Mouse (Mus musculus) cerebellum, postnatal 36 days (tissue): ENCODE data around the gene Mthfsd.

ENCODE experiments used
- DNase-seq, 2 experiments: peaks; one replicate each; pipeline ENCODE4 v3.0.0; 2021 to 2022; ENCODE audit warnings: mixed read lengths in 2 of 2

Gene Mthfsd

DNA sequence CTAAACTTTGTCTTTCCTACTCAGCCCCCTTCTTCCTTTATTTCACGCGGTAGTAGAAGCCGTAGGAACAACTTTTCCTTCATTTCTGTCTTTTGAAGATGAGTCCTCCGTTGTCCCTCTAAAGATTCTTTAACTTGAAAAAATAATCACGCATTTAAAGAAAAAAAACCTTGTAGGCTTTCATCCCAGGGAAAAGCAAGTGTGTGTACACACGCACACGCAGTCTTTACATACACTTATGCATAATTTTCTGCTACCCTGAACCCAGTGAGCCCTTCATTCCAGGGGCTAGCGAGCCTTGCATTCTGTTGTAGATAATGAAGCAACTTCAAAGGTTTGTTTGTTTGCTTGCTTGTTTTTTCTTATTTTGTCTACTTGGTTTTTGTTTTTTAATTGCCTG, 19.9 kb downstream of the Mthfsd start:
- DNase-seq, result no peak

- no peak for DNase-seq
Measured at GRCm38 (mm10) chr8:121086004-121086900, 21.9 kb downstream of the Mthfsd start.

GRCm38 (mm10) chr8:121085561-121085960, 22.6 kb downstream of the Mthfsd start:
- DNase-seq, result no peak

DNA sequence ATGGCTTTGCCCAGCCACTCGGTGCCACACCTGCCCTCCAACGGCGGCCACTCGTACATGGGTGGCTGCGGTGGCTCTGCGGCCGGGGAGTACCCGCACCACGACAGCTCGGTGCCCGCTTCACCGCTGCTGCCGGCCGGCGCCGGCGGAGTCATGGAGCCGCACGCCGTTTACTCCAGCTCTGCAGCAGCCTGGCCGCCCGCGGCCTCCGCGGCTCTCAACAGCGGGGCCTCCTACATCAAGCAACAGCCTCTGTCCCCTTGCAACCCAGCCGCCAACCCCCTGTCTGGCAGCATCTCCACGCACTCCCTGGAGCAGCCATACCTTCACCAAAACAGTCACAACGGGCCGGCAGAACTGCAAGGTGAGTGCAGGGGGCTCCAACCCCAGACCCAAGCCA, 23.2 kb downstream of the Mthfsd start:
- no peak for DNase-seq

DNA sequence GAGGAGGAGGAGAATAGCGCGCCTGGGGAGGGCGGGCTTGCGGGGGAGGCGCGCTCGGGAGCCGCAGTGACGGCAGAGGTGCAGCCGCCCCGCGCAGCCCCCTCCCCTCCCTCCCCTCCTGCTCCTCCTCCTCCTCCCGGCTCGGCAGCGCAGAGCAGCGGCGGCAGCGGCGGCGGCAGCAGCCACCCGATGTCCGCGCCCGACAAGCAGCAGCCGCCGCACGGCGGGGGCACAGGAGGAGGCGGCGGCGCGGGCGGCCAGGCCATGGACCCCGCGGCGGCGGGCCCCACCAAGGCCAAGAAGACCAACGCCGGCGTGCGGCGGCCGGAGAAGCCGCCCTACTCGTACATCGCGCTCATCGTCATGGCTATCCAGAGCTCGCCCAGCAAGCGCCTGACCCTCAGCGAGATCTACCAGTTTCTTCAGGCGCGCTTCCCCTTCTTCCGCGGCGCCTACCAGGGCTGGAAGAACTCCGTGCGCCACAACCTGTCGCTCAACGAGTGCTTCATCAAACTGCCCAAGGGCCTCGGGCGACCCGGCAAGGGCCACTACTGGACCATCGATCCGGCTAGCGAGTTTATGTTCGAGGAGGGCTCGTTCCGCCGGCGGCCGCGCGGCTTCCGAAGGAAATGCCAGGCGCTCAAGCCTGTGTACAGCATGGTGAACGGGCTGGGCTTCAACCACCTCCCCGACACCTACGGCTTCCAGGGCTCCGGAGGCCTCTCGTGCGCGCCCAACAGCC, 23.8 kb downstream of the Mthfsd start, which contains the start of gene Foxf1:
Gene Foxf1 (plus strand): TSS at position 177 of the 742 bp plus-strand sequence.
- no peak for DNase-seq

GRCm38 (mm10) chr8:121083936-121084209, 24.3 kb downstream of the Mthfsd start:
- no peak for DNase-seq

DNA sequence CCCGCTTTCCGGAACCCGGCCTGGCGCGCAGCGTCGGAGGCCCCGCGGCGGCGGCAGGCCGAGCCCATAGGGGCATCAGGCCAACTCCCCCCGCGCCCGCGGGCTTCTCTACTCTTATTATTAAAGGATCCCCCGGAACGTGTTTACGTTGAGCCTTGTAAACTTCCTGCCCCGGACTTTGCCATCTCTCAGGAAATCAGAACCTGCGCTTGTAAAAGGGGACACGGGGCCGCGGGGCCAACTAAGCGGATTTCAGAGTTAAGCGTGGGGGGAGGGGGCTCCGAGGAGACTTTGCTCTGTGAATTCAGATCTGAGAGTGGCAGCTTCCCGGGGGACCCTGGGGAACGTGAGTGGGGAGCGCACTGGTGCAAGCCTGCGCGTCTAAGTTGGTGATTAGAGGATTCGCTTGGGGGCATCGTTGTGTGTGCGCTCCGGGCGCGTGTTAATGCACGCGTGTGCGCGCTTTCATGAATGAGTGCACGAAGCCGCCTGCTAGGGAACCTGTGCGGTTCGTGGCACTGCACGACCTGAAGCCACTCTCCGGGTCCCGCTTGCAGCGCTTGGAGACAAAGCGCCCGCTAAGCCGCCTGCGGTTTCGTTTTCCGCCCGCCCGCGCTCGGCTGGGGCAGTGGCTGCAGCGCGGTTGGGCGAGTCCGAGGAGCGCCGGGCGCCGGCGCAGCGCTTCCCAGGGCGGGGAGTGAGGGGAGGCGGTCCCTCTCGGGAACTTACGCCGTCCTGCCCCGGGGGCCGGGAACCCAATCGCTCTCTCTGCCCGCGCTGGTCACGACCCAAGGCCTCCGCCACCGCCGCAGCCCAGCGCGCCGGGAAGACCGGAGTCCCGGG, 24.9 kb downstream of the Mthfsd start:
- DNase-seq, result no peak

DNA sequence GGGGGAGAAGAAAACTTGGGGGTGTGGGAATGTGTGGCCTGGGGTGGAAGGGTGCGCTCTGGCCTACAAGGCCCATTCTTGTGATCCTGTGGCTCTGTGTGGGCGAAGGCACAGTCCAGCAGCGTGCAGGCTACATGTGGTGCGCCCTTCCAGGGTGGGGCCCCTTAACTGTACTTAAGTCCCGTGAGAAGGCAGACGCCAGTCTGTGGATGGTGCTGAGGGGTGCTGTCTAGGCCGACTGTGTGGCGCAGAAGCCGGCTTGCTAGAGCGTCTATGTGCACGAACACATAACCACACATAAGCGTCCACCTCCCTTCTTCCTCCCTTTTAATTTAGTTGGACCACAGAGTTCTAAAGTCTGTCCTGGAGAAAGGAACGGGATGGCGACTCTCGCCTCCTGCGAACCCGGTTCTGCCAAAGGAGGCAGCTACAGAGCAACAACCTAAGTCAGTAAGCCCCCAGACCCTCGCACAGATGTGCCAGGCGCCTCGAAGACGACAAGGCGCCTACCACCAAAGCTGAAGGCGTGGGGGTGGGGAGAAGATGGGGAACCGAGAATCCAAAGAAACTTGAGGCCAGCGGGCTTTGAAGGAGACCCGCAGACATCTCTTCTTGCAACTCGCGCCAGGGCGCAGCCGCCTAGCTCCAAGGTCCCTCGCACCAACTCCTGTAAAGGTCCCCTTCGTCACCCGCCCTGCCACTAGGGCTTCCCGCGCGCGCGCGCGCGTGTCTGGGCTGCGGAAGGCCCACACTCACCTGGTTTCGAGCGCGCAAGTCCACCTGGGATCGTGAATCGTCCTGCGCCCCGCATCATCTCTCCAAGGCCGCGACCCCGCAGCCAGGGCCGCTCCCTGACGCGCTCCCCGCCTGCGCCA, 25.7 kb downstream of the Mthfsd start:
- no peak for DNase-seq

GRCm38 (mm10) chr8:121081398-121081797, 26.8 kb downstream of the Mthfsd start:
- no peak for DNase-seq

DNA sequence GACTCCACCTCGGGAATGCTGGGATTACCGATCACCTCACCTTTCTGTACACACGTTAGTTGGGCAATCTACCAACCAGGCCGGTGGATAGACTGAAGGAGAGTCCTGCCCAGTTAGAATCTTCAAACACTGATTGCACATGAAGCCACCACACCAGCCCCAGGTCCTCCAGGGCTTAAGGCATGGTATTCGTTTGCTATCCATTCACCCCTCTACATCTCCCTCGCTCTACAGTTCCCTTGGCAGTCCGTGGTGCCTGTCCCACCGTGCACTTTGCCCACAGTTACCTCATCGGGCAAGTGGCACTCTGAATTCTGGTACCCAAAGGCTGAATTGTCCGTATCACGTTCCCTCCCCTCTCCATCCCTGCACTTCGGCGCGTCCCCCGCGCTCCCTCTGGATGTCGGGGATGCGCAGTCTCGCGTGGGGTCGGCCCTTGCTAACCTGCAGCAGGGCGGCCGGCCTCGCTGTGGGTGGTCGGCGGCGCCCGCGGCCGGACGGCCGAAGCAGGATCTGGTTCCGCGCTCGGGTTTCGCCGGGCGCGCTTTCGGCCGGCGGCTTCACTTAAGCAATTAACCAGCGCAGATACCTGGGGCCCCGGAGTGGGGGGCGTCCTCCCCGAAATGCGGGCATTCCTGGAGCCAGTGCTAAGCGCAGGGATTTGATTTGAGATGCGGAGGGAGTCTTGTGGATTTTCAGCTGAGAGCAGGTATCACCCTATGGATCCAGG, 27.7 kb downstream of the Mthfsd start:
- DNase-seq, result no peak

GRCm38 (mm10) chr8:121079944-121080343, 28.2 kb downstream of the Mthfsd start:
- DNase-seq, result no peak

- DNase-seq, result no peak
Measured at GRCm38 (mm10) chr8:121079201-121079600, 29.0 kb downstream of the Mthfsd start.

- no peak for DNase-seq
Measured at GRCm38 (mm10) chr8:121078721-121079120, 29.5 kb downstream of the Mthfsd start.

GRCm38 (mm10) chr8:121076555-121076954, 31.6 kb downstream of the Mthfsd start:
- DNase-seq, result no peak

- no peak for DNase-seq
Measured at GRCm38 (mm10) chr8:121075936-121076335, 32.3 kb downstream of the Mthfsd start.

DNA sequence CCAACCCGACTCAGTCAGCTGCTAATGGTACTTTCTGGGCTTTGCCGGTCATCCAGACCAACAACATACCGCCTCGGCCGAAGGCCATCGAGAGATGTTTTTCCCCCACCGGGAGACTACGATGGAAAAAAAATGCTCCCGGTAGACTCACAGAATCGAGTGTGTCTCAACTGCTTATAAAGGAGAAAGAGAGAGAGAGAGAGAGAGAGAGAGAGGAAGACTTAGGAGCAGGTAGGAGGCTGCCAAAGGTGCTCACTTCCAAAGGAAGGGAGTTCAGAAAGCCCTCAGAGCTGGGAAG, 33.4 kb downstream of the Mthfsd start:
- DNase-seq, result no peak

GRCm38 (mm10) chr8:121074108-121074847, 33.9 kb downstream of the Mthfsd start:
- no peak for DNase-seq

DNA sequence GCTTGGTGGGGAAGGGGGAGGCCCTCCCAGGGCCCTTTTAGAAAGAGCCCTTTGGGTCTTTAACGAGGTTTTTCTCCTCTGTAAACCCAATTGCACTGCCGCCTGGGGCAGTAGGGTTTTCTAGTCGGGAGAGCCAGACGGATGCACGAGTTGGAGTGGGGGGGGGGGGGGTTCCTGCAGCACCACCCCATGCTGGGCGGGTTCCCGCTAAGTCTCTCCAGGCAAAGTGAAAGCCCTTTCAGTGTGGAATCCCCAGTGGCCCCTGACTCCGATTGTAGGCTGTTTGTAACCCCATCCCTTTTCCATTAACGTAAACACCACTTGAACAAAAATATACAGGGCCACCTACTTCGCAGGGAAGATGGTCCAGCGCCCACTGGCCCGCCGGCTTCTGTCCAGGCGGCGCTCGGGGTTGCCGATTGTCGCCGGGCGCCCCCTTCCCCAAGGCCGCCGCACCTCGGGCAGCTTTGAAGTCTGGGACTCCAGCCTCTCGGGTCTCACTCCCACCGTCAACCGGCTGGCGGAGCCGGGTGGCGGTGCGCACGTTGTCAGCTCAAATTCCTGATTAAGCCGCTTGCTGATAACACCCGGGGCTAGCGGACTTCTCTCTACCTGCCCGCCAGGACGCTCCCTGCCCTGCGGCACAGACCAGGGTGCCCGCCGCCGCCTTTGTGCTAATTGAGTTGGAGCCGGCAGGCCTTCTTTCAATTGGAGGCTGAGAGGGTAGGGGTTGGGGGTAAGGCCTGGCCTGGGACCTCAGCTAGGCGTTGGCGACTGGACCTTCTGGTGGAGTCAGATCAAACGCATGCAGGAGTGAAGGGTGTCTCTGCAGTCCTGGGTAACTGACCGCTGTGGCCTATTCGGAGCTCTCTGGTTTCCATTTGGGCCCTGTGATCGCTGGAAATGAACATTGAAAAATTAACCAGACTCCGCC, 34.8 kb downstream of the Mthfsd start:
- no peak for DNase-seq

DNA sequence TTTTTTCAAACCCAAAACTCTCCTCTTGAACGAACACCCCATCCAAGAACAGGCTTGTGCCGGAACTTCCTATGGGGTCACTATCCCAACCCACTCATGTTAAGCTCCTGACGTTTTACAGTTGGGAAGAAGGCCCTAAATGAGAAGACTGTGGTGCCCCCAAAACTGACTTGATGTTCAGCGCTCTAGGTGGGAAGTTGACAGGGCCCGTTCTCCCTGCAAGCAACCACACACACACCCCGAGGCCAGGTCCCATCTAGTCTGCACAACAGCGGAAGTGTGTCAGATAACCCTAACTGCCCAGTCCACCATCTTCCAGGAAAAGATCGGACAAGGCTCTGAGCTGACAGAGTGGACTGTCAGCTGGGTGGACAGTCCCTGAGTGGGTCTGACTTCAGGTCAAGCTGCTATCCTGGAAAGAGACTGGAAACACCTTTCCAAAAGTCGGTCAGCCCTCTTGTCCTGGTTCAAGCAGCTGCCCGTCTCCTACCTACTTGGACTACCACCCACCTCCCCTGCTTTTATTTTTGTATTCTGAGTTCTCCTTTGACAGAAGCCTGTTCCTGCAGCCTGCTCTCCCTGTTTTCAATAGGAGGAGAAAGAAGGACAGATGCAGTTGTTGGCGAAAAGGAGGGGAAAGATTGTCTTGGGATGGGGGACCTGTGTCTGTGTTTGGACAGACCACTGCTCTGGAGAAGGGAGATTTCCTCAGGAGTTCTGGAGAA, 35.6 kb downstream of the Mthfsd start:
- DNase-seq, result no peak
